Mouse (Mus musculus): ENCODE results near the gene Hmgb1. TPM values are rescaled to one million over a fixed set of nuclear protein-coding genes. Genes with fewer than 3 reads are reported as not detected.

Hmgb1 gene
- total RNA-seq, 4 experiments from 2014 or later: 90.7 to 109 (median 107) TPM

DNA sequence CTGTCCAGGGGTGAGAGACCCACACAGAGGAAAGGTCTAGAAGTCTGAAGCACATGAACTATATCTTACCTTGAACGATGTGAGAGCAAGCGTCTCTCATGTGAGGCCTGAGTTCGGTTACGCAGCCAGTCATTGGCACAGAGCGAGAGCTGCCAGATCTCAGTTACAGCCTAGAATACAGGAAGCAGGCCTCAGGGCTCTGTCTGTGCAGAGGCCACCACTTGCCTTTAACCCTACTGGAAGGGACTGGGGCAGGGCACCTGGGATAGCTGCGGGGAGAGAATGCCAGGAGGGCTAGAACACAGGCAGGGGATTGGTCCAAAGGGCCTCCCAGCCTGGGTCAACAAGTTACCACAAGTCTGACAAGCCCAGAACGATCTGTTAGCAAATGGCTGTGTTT, 184.5 kb downstream of the Hmgb1 start:
- DNase-seq (ENCODE audit: low spot score in 2 of 2): no peak

DNA sequence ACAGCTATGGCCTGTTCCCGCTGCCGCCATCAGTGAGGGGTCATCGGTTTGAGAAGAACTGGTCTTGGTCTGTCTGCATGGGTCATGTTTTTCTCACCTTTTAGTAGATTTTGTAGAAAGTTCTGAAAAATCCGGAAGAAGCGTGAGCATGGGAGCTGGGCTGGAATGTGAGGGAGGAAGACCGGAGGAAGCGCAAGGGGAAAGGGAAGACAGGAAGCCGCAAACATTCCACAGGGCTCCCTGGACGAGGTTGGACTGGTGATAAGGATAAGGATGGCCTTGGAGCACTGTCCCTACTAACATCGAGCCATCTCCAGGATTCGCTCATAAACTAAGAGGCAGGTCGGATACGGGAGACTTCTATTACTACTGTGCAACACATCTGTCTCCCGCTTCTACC, 185.8 kb downstream of the Hmgb1 start:
- no peak for DNase-seq (ENCODE audit: low spot score in 2 of 2)

DNA sequence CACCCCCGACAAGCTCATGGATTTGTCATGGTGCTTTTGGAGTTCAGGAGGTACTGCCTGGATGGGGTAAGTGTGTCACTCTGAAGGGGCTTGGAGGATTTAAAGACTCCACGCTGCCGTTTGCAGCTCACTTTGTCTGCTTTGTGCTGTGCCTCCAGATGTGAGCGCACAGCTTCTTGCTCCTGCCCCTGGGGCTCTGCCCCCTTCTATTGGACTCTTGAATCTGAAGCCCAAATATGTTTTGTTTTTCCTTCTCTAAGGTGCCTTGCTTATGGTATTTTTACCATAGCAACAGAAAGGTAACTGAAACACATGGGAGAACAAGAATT, 187.6 kb downstream of the Hmgb1 start:
- DNase-seq (ENCODE audit: low spot score in 2 of 2): no peak

Other genes with a start within 250 kb of the Hmgb1 start
- 1 to 10 TPM; 2.1 to 2.7 (median 2.5) TPM for gene Gm42791, start 189.3 kb downstream of the Hmgb1 start, total RNA-seq (2022)
- gene Uspl1, start 139 bp downstream of the Hmgb1 start, total RNA-seq (2022): 10 to 100 TPM; 29.8 to 41.7 (median 32.2) TPM
- 1 to 10 TPM; 2.2 to 4.3 (median 2.8) TPM for gene Alox5ap, start 80.3 kb upstream of the Hmgb1 start, total RNA-seq (2022)
- 10 to 100 TPM in 2 of 4 experiments, 1 to 10 TPM in 2; 6.8 to 11.4 (median 9.4) TPM for gene Medag, start 227.3 kb upstream of the Hmgb1 start, total RNA-seq (2022)